Mouse (Mus musculus): ENCODE data around the gene Cxcl1. TPM values are rescaled to one million over a fixed set of nuclear protein-coding genes. Genes with fewer than 3 reads are reported as not detected.

The Cxcl1 gene
- 0.41 TPM for polyA plus RNA-seq (2014; fragmentation: Illumina TruSeq; extraction: RNeasy Lipid Tissue Mini Kit (QIAGEN cat#74804); ENCODE audit: low read depth, low replicate concordance)

GRCm38 (mm10) chr5:90890519-90891463 lies at the start of gene Cxcl1:
Gene Cxcl1 (plus strand): TSS chr5:90891241.

GRCm38 (mm10) chr5:90903339-90904020 lies 12.4 kb downstream of the Cxcl1 start, which contains the start of gene Cxcl2:
Gene Cxcl2 (plus strand): TSS chr5:90903871.

GRCm38 (mm10) chr5:90930971-90931851 lies 40.2 kb downstream of the Cxcl1 start, which contains the start of gene Mthfd2l:
Gene Mthfd2l (plus strand): TSS chr5:90931117.

Other genes with a start within 250 kb of the Cxcl1 start
- gene Cxcl5, start 131.9 kb upstream of the Cxcl1 start, polyA plus RNA-seq (2014; fragmentation: Illumina TruSeq; extraction: RNeasy Lipid Tissue Mini Kit (QIAGEN cat#74804); ENCODE audit: low read depth, low replicate concordance): not detected
- not detected for gene Ppbp, start 122.7 kb upstream of the Cxcl1 start, polyA plus RNA-seq (2014; fragmentation: Illumina TruSeq; extraction: RNeasy Lipid Tissue Mini Kit (QIAGEN cat#74804); ENCODE audit: low read depth, low replicate concordance)
- gene Pf4, start 118.8 kb upstream of the Cxcl1 start, polyA plus RNA-seq (2014; fragmentation: Illumina TruSeq; extraction: RNeasy Lipid Tissue Mini Kit (QIAGEN cat#74804); ENCODE audit: low read depth, low replicate concordance): 4.8 TPM
- gene Cxcl3, start 105.1 kb upstream of the Cxcl1 start, polyA plus RNA-seq (2014; fragmentation: Illumina TruSeq; extraction: RNeasy Lipid Tissue Mini Kit (QIAGEN cat#74804); ENCODE audit: low read depth, low replicate concordance): not detected
- gene Cxcl15, start 96.7 kb upstream of the Cxcl1 start, polyA plus RNA-seq (2014; fragmentation: Illumina TruSeq; extraction: RNeasy Lipid Tissue Mini Kit (QIAGEN cat#74804); ENCODE audit: low read depth, low replicate concordance): not detected
- not detected for gene Cxcl2, start 12.6 kb downstream of the Cxcl1 start, polyA plus RNA-seq (2014; fragmentation: Illumina TruSeq; extraction: RNeasy Lipid Tissue Mini Kit (QIAGEN cat#74804); ENCODE audit: low read depth, low replicate concordance)
- 16.0 TPM for gene Mthfd2l, start 39.9 kb downstream of the Cxcl1 start, polyA plus RNA-seq (2014; fragmentation: Illumina TruSeq; extraction: RNeasy Lipid Tissue Mini Kit (QIAGEN cat#74804); ENCODE audit: low read depth, low replicate concordance)
- gene Epgn, start 136.2 kb downstream of the Cxcl1 start, polyA plus RNA-seq (2014; fragmentation: Illumina TruSeq; extraction: RNeasy Lipid Tissue Mini Kit (QIAGEN cat#74804); ENCODE audit: low read depth, low replicate concordance): 0.87 TPM
- gene Ereg, start 183.4 kb downstream of the Cxcl1 start, polyA plus RNA-seq (2014; fragmentation: Illumina TruSeq; extraction: RNeasy Lipid Tissue Mini Kit (QIAGEN cat#74804); ENCODE audit: low read depth, low replicate concordance): not detected
- not detected for gene Areg, start 248.4 kb downstream of the Cxcl1 start, polyA plus RNA-seq (2014; fragmentation: Illumina TruSeq; extraction: RNeasy Lipid Tissue Mini Kit (QIAGEN cat#74804); ENCODE audit: low read depth, low replicate concordance)